Mouse (Mus musculus) adrenal gland, adult 10 weeks (tissue): ENCODE results near the gene Orc2. TPM values are rescaled to one million over a fixed set of nuclear protein-coding genes. Genes with fewer than 3 reads are reported as not detected.

Experiments used
- polyA plus RNA-seq: library from polyadenylated mRNA; stranded (reverse); fragments of 350-450 nt; fragmentation: Illumina TruSeq; extraction: RNeasy Lipid Tissue Mini Kit (QIAGEN cat#74804); gene quantifications from one replicate; pipeline ENCODE4 v1.2.3, GENCODE M21; 2014; ENCODE audit warnings: low read depth, low replicate concordance

The Orc2 gene
- polyA plus RNA-seq, result 111 TPM

GRCm38 (mm10) chr1:58504577-58505254 is at the start of gene Orc2:
Gene Orc2 (minus strand): TSS chr1:58505109.

GRCm38 (mm10) chr1:58445143-58445722 is 59.7 kb downstream of the Orc2 start, which contains the start of the genes Nif3l1 and Ppil3:
Gene Nif3l1 (plus strand): TSS chr1:58445151.
Gene Ppil3 (minus strand): TSS chr1:58445486.

GRCm38 (mm10) chr1:58423371-58424248 is 81.3 kb downstream of the Orc2 start, which contains the start of gene Clk1:
Gene Clk1 (minus strand): TSS chr1:58424066.

Other genes with a start within 250 kb of the Orc2 start
- gene Aox2, start 226.8 kb downstream of the Orc2 start, polyA plus RNA-seq, result 1.1 TPM
- gene Bzw1, start 112.2 kb downstream of the Orc2 start, polyA plus RNA-seq, result 378 TPM
- 434 TPM for gene Clk1, start 81.0 kb downstream of the Orc2 start, polyA plus RNA-seq
- gene Nif3l1, start 60.0 kb downstream of the Orc2 start, polyA plus RNA-seq, result 31.3 TPM
- gene Ppil3, start 59.6 kb downstream of the Orc2 start, polyA plus RNA-seq, result 150 TPM
- 57.3 TPM for gene Fam126b, start 81.2 kb upstream of the Orc2 start, polyA plus RNA-seq
- gene Ndufb3, start 81.3 kb upstream of the Orc2 start, polyA plus RNA-seq, result 72.5 TPM
- 2.9 TPM for gene Als2cr12, start 190.9 kb upstream of the Orc2 start, polyA plus RNA-seq
- gene Cflar, start 206.4 kb upstream of the Orc2 start, polyA plus RNA-seq, result 147 TPM